Mouse (Mus musculus) forebrain, embryonic 15.5 days (tissue): ENCODE measurements at regions not wholly inside any gene's neighbourhood (a gene's known extent, or its start where the extent isn't known, plus 50 kb on each side); places are given as distances from the start of the nearest gene placed in this dataset.

Experiments
- ATAC-seq: fragments of 200-750 bp; cut with Nextera tagmentation; replicated peaks from 2 replicates; pipeline ENCODE4 v1.8.0; 2017; ENCODE audit warnings: mild to moderate bottlenecking, moderate TSS enrichment, moderate library complexity
- H3K27ac ChIP-seq: fragments of 300-500 bp; sonication (generic); replicated peaks from 2 replicates; pipeline ENCODE4 v1.5.1; 2015; ENCODE audit warnings: mild to moderate bottlenecking, inconsistent platforms
- H3K27me3 ChIP-seq: fragments of 300-500 bp; sonication (generic); 2 replicates; pipeline ENCODE4 v1.6.1; 2015; ENCODE audit warnings: inconsistent platforms
- H3K36me3 ChIP-seq: fragments of 300-500 bp; sonication (generic); 2 replicates; pipeline ENCODE4 v1.6.1; 2015; ENCODE audit warnings: mild to moderate bottlenecking, inconsistent platforms
- H3K4me1 ChIP-seq: fragments of 300-500 bp; sonication (generic); 2 replicates; pipeline ENCODE4 v1.6.1; 2015; ENCODE audit warnings: inconsistent platforms
- H3K4me2 ChIP-seq: fragments of 300-500 bp; sonication (generic); replicated peaks from 2 replicates; pipeline ENCODE4 v1.6.1; 2015; ENCODE audit warnings: mild to moderate bottlenecking, inconsistent platforms
- H3K4me3 ChIP-seq: fragments of 300-500 bp; sonication (generic); 2 replicates; pipeline ENCODE4 v1.5.1; 2015; ENCODE audit warnings: mild to moderate bottlenecking, inconsistent platforms
- H3K9ac ChIP-seq: fragments of 300-500 bp; sonication (generic); replicated peaks from 2 replicates; pipeline ENCODE4 v1.6.1; 2015; ENCODE audit warnings: mild to moderate bottlenecking, inconsistent platforms
- H3K9me3 ChIP-seq: fragments of 300-500 bp; sonication (generic); 2 replicates; pipeline ENCODE4 v1.6.1; 2016; ENCODE audit warnings: inconsistent platforms
- WGBS: fragments of 180-500 bp; shearing (Covaris S2); methylation state at CpG from one replicate; pipeline ENCODE4 v1.1.7; 2015; ENCODE audit warnings: mixed read lengths; 5-methylcytosine and 5-hydroxymethylcytosine counted together

- ATAC-seq = no peak
- Histone ChIP-seq H3K4me3 (no peak overlapping the region), H3K27ac (no peak overlapping the region), H3K27me3 (no peaks in the 10 kb centered on the region), H3K4me1 (no peaks in the 10 kb centered on the region), H3K9me3 (peaks cover 6% of the 10 kb centered on the region; the same call in 1 of the 2 replicates), H3K36me3 (no peaks in the 10 kb centered on the region), H3K4me2 (no peak overlapping the region), H3K9ac (no peak overlapping the region)
- WGBS = 68% methylated on average over 3 of the region's 3 CpGs
These were observed 156.3 kb downstream of the Diras2 start for GRCm38 (mm10) chr13:52374781-52375180.

GRCm38 (mm10) chr13:52378236-52378635, 152.8 kb downstream of the Diras2 start:
- H3K9me3 ChIP-seq = peaks cover 6% of the 10 kb centered on the region; the same call in 1 of the 2 replicates
- no peak overlapping the region for H3K4me2 ChIP-seq
- ATAC-seq = no peak
- no peak overlapping the region for H3K4me3 ChIP-seq
- 38% methylated on average over 1 of the region's 1 CpGs for WGBS
- no peaks in the 10 kb centered on the region for H3K4me1 ChIP-seq
- H3K27me3 ChIP-seq = no peaks in the 10 kb centered on the region
- H3K36me3 ChIP-seq = no peaks in the 10 kb centered on the region
- H3K9ac ChIP-seq = no peak overlapping the region
- no peak overlapping the region for H3K27ac ChIP-seq

GRCm38 (mm10) chr13:52389271-52389670, 141.8 kb downstream of the Diras2 start:
- Histone ChIP-seq H3K4me1 (no peaks in the 10 kb centered on the region), H3K4me2 (no peak overlapping the region), H3K27me3 (no peaks in the 10 kb centered on the region), H3K9ac (no peak overlapping the region), H3K4me3 (no peak overlapping the region), H3K9me3 (no peaks in the 10 kb centered on the region), H3K27ac (no peak overlapping the region), H3K36me3 (no peaks in the 10 kb centered on the region)
- no peak for ATAC-seq
- WGBS = 92% methylated on average over 5 of the region's 5 CpGs

GRCm38 (mm10) chr13:52395786-52396185, 135.3 kb downstream of the Diras2 start:
- Histone ChIP-seq H3K9ac (no peak overlapping the region), H3K4me2 (no peak overlapping the region), H3K27ac (no peak overlapping the region), H3K36me3 (no peaks in the 10 kb centered on the region), H3K4me3 (no peak overlapping the region), H3K4me1 (no peaks in the 10 kb centered on the region), H3K9me3 (no peaks in the 10 kb centered on the region), H3K27me3 (no peaks in the 10 kb centered on the region)
- WGBS = 90% methylated on average over 8 of the region's 8 CpGs
- no peak for ATAC-seq

- no peak for ATAC-seq
- H3K4me2 ChIP-seq = no peak overlapping the region
- no peaks in the 10 kb centered on the region for H3K9me3 ChIP-seq
- H3K4me3 ChIP-seq = no peak overlapping the region
- WGBS = 70% methylated on average over 6 of the region's 6 CpGs
- no peaks in the 10 kb centered on the region for H3K27me3 ChIP-seq
- no peaks in the 10 kb centered on the region for H3K36me3 ChIP-seq
- H3K9ac ChIP-seq = no peak overlapping the region
- 0 out of 2 replicates have a peak, but pooled peaks cover under 1% of the 10 kb centered on the region for H3K4me1 ChIP-seq
- no peak overlapping the region for H3K27ac ChIP-seq
These were observed 132.7 kb downstream of the Diras2 start for GRCm38 (mm10) chr13:52398344-52398743.

GRCm38 (mm10) chr13:52399143-52399542, 131.9 kb downstream of the Diras2 start:
- no peak overlapping the region for H3K4me2 ChIP-seq
- no peak overlapping the region for H3K27ac ChIP-seq
- H3K27me3 ChIP-seq = no peaks in the 10 kb centered on the region
- H3K4me1 ChIP-seq = 0 out of 2 replicates have a peak, but pooled peaks cover 5% of the 10 kb centered on the region
- H3K4me3 ChIP-seq = no peak overlapping the region
- no peaks in the 10 kb centered on the region for H3K9me3 ChIP-seq
- no peaks in the 10 kb centered on the region for H3K36me3 ChIP-seq
- WGBS = 82% methylated on average over 2 of the region's 2 CpGs
- ATAC-seq = no peak
- H3K9ac ChIP-seq = no peak overlapping the region

GRCm38 (mm10) chr13:52403805-52404204, 127.3 kb downstream of the Diras2 start:
- Histone ChIP-seq H3K27me3 (no peaks in the 10 kb centered on the region), H3K9me3 (no peaks in the 10 kb centered on the region), H3K4me2 (no peak overlapping the region), H3K4me3 (no peak overlapping the region), H3K27ac (no peak overlapping the region), H3K4me1 (0 out of 2 replicates have a peak, but pooled peaks cover 5% of the 10 kb centered on the region), H3K9ac (no peak overlapping the region), H3K36me3 (no peaks in the 10 kb centered on the region)
- ATAC-seq = peak; percentile 48; the same call in 1 of the 2 replicates
- WGBS = 35% methylated on average over 3 of the region's 3 CpGs

GRCm38 (mm10) chr13:52416301-52416700, 114.8 kb downstream of the Diras2 start:
- WGBS = 50% methylated on average over 1 of the region's 1 CpGs
- H3K4me2 ChIP-seq = no peak overlapping the region
- H3K4me1 ChIP-seq = no peaks in the 10 kb centered on the region
- H3K27me3 ChIP-seq = no peaks in the 10 kb centered on the region
- H3K4me3 ChIP-seq = no peak overlapping the region
- no peak overlapping the region for H3K9ac ChIP-seq
- no peak overlapping the region for H3K27ac ChIP-seq
- ATAC-seq = no peak
- no peaks in the 10 kb centered on the region for H3K36me3 ChIP-seq
- no peaks in the 10 kb centered on the region for H3K9me3 ChIP-seq

- Histone ChIP-seq H3K27ac (no peak overlapping the region), H3K36me3 (no peaks in the 10 kb centered on the region), H3K4me1 (no peaks in the 10 kb centered on the region), H3K4me3 (no peak overlapping the region), H3K4me2 (no peak overlapping the region), H3K9ac (no peak overlapping the region), H3K9me3 (no peaks in the 10 kb centered on the region), H3K27me3 (no peaks in the 10 kb centered on the region)
- no peak for ATAC-seq
- 92% methylated on average over 3 of the region's 3 CpGs for WGBS
These were observed 108.6 kb downstream of the Diras2 start for GRCm38 (mm10) chr13:52422456-52422855.

- Histone ChIP-seq H3K9ac (no peak overlapping the region), H3K9me3 (no peaks in the 10 kb centered on the region), H3K4me1 (no peaks in the 10 kb centered on the region), H3K27me3 (no peaks in the 10 kb centered on the region), H3K4me2 (no peak overlapping the region), H3K36me3 (no peaks in the 10 kb centered on the region), H3K4me3 (no peak overlapping the region), H3K27ac (no peak overlapping the region)
- no peak for ATAC-seq
- WGBS = 83% methylated on average over 5 of the region's 5 CpGs
These were observed 102.6 kb downstream of the Diras2 start for GRCm38 (mm10) chr13:52428527-52428926.

GRCm38 (mm10) chr13:52436756-52437155, 94.3 kb downstream of the Diras2 start:
- H3K9ac ChIP-seq = no peak overlapping the region
- H3K4me3 ChIP-seq = no peak overlapping the region
- no peak overlapping the region for H3K4me2 ChIP-seq
- 92% methylated on average over 8 of the region's 8 CpGs for WGBS
- no peaks in the 10 kb centered on the region for H3K4me1 ChIP-seq
- H3K36me3 ChIP-seq = no peaks in the 10 kb centered on the region
- H3K9me3 ChIP-seq = no peaks in the 10 kb centered on the region
- no peaks in the 10 kb centered on the region for H3K27me3 ChIP-seq
- H3K27ac ChIP-seq = no peak overlapping the region
- no peak for ATAC-seq

GRCm38 (mm10) chr13:52445513-52445912, 85.6 kb downstream of the Diras2 start:
- H3K27me3 ChIP-seq = no peaks in the 10 kb centered on the region
- no peak overlapping the region for H3K4me2 ChIP-seq
- no peak overlapping the region for H3K4me3 ChIP-seq
- H3K4me1 ChIP-seq = peaks cover 3% of the 10 kb centered on the region; the same call in 1 of the 2 replicates
- WGBS = 81% methylated on average over 10 of the region's 10 CpGs
- no peaks in the 10 kb centered on the region for H3K9me3 ChIP-seq
- no peak overlapping the region for H3K9ac ChIP-seq
- ATAC-seq = no peak
- no peak overlapping the region for H3K27ac ChIP-seq
- no peaks in the 10 kb centered on the region for H3K36me3 ChIP-seq

- 76% methylated on average over 11 of the region's 11 CpGs for WGBS
- H3K9ac ChIP-seq = no peak overlapping the region
These were observed 82.2 kb downstream of the Diras2 start for GRCm38 (mm10) chr13:52448902-52449301.

More at GRCm38 (mm10) chr13:52448902-52449301, 82.2 kb downstream of the Diras2 start:
- Histone ChIP-seq H3K9me3 (no peaks in the 10 kb centered on the region), H3K27ac (no peak overlapping the region), H3K36me3 (no peaks in the 10 kb centered on the region), H3K4me1 (peaks cover 13% of the 10 kb centered on the region), H3K4me3 (no peak overlapping the region), H3K27me3 (no peaks in the 10 kb centered on the region), H3K4me2 (no peak overlapping the region)
- no peak for ATAC-seq
